Mouse (Mus musculus) fibroblast of lung, adult 2 months (primary cell): ENCODE results near the gene Popdc2.
"Not testable (repeated sequence)": the region's sequence is repeated elsewhere in the genome, so short reads cannot be mapped to it uniquely, and the experiment has no call there.

Source experiments
- DNase-seq: peaks from one replicate; pipeline ENCODE4 v3.0.0-alpha.2; 2011; ENCODE audit warnings: low read depth

Gene Popdc2

GRCm38 (mm10) chr16:38361933-38362332, at the start of gene Popdc2:
TSS of gene Popdc2 (plus strand) at chr16:38362209.
- no peak for DNase-seq

GRCm38 (mm10) chr16:38318492-38318891, 43.5 kb upstream of the Popdc2 start:
- DNase-seq = no peak

DNA sequence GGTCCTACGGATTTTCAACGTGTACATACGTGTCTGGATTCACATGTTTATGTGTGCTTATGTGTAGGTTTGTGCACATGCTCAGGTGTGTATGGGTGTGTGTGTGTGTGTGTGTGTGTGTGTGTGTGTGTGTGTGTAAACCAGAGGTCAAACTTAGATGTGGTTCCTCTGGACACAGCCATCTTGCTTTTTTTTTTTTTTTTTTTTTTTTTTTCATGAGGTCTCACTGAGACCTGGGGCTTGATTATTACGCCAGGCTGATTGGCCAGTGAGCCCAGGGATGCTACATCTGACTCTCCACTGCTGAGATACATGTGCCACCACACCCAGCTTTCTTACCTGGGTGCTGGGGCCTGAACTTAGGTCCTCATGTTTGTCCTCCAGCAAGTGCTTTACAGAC, 42.9 kb upstream of the Popdc2 start:
- DNase-seq = no peak

GRCm38 (mm10) chr16:38321452-38321935, 40.5 kb upstream of the Popdc2 start:
- peak; percentile 24 for DNase-seq

GRCm38 (mm10) chr16:38324311-38324710, 37.7 kb upstream of the Popdc2 start:
- no peak for DNase-seq

DNA sequence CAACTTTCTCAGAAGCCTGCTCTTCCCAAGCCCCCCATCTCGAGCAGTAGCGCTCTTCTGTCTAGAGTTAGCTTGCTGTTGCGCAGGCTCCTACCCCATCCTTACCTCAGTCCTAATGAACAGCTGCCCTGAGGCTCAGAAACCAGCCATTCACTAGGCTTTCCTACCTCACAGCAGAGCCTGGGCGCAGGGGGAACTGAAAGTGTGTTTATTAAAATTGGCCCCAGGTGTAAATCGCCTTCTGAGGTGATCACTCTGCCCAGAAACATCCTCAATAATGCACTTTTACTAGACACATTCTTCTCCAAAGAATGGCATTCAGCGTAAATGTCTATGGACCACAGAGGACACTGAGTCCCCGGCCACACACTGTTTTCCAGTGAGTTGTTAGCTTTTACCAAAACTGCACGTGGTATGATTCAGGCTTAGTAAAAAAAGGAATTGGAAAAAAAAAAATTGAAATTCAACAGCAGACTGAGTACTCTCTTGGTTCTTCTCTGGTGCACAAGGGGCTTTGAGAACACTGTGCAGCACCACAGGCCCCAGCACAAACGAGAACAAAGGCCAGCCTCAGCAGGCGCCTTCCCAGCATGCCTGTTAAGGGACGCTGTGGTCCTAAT, 35.1 kb upstream of the Popdc2 start:
- DNase-seq = no peak

DNA sequence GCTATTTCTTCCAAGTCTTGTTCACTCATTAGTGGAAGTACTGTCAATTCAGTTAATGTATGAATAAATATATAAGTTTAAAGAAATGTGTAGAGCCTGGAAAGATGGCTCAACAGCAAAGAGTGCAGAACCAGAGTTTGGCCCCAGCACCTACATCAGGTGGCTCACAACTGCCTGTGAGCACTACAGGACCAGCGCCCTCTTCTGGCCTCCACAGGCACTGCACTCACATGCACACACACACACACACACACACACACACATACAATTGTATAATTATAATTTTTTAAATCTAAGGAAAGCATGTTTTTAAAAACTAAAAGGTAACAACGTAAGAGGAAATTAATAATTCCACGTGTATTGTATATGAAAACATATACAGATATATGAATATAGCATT, 32.7 kb upstream of the Popdc2 start:
- no peak for DNase-seq

DNA sequence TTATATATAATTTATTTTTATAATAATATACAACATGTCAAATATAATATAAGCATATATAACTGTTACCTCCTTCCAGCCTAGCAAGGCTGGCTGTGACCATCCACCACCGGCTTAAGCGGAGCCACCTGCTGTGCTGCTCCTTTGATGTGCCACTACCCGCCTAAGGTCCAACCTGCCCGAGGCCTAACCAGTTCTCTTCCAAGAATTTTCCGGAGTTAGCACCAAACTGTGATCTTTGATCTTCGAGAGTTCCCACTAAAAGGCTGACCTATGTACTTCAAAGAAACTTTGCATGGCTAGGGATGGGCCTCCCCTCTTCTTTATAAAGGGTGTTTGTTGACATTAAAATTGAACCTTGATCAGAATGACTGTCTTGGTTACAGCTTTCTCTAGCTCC, 27.6 kb upstream of the Popdc2 start:
- DNase-seq = no peak

GRCm38 (mm10) chr16:38338077-38338476, 23.9 kb upstream of the Popdc2 start:
- not testable (repeated sequence) for DNase-seq

DNA sequence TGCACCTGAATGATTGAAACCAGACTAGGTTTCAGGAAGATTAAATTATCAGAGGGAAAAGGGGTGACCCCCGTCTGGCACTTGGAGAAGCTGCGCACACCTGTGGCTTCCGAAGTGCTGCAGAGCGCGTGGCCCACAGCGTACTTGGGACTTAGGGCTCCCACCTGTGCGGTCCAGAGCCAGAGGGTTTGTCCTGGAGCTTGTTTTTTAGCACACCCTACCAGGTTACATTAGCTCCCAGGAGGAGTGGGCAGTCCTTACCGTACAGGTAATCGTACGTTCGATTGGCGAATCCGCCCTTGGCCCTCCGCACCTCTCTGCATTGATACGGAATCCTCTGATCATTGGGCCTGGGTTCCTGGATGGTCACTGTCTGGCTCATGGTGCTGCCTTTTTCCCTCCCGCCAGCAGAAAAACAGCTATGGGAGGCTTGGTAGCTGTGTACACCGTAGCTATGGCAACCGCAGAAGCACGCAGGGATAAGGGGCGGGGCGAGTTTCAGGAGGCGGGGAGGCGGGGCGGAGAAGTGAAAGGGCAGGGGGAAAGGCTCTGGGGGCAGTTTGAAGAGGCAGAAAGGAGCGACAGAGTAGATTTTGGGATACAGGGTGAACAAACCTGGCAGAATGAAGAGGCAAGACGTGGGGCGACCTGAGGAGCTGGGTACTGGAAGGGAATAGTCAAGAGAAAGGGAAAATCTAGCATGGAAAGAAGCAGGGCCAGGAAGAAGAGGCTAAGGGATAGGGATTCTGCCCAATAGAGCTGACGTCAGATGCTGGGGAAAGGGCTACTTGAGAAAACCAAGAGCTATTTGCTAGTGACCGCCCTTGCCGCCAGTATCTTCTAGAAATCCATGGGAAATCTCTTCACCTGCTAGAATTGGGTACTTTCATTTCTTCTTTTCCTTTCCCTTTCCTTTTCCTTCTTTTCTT, 20.3 kb upstream of the Popdc2 start, which contains the start of gene Maats1:
TSS of gene Maats1 (minus strand) at position 748 of the 929 bp plus-strand sequence.
- peak; percentile 27 for DNase-seq

GRCm38 (mm10) chr16:38344941-38345725, 16.9 kb upstream of the Popdc2 start:
- peak; percentile 13 for DNase-seq

GRCm38 (mm10) chr16:38346529-38347325, 15.3 kb upstream of the Popdc2 start, which contains the start of the genes Cox17 and Gm21987:
TSS of gene Cox17 (plus strand) at chr16:38346991.
TSS of gene Gm21987 (plus strand) at chr16:38347040.
- DNase-seq = peak; percentile 90

DNA sequence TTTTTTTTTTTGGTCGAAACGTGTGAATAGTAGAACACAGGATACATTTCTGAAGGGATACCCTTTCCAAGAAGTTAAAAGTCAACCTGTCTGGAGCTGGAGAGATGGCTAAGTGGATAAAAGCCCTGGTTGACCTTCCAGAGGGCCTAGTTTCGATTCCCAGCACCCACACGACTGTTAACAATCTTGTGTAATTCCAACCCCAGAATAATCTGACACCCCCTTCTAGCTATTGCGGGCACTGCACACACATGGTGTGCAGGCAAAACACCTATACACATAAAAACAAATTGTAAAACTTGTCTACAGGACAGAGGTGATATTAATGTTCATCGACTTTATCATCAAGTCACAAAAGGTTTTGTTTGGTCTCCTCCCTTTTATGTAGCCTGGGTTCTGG, 14.4 kb upstream of the Popdc2 start:
- DNase-seq = no peak

- DNase-seq = no peak
Measured at GRCm38 (mm10) chr16:38348217-38348761, 13.7 kb upstream of the Popdc2 start.

GRCm38 (mm10) chr16:38349881-38350280, 12.1 kb upstream of the Popdc2 start:
- no peak for DNase-seq

DNA sequence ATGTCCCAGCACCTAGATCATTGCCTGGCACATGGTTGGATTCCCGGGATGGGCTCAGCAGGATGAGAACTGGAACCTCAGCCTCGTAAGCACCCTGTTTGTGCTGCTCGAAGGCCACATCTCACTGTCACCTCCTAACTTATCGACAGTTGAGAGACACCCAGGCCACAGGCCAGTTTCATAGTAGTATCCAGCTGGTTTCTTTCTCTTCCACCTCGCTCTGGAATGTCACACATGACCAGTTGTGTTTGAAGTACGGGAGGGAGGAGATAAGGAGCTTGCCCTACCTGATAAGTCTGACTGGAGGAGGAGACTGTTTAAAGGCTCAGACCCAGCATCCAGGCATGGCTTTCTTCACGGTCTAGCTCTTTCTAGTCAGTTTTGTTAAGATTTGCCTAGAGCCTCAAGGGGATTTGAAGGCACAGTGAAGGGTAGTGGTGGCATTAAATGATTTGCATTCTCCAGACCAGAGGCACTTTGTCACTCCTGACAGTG, 11.6 kb upstream of the Popdc2 start:
- DNase-seq = no peak

- DNase-seq = no peak
Measured at GRCm38 (mm10) chr16:38350939-38351338, 11.1 kb upstream of the Popdc2 start.

GRCm38 (mm10) chr16:38352031-38352430, 10.0 kb upstream of the Popdc2 start:
- no peak for DNase-seq

DNA sequence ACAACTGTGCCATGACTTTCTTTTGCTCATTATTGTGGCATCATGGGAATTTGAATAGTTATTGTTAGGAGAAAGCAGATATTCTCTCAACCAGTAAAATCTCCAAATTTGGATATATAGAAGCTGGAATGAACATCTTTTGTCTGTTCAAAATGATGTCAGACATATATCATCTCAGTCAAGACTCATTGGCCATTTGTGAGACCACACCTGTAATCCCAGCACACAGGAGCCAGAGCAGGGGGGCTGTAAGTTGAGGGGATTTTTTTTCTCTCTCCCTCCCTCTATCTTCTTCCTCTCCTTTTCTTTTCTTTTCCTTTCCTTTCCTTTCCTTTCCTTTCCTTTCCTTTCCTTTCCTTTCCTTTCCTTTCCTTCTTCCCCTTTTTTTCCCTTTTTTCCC, 9.2 kb upstream of the Popdc2 start:
- DNase-seq = no peak

- DNase-seq = no peak
Measured at GRCm38 (mm10) chr16:38353642-38354041, 8.4 kb upstream of the Popdc2 start.
